Mouse (Mus musculus): Measurements from ENCODE around the gene Gm11639.
"Not testable (repeated sequence)": the region's sequence is repeated elsewhere in the genome, so short reads cannot be mapped to it uniquely, and the experiment has no call there.

DNA sequence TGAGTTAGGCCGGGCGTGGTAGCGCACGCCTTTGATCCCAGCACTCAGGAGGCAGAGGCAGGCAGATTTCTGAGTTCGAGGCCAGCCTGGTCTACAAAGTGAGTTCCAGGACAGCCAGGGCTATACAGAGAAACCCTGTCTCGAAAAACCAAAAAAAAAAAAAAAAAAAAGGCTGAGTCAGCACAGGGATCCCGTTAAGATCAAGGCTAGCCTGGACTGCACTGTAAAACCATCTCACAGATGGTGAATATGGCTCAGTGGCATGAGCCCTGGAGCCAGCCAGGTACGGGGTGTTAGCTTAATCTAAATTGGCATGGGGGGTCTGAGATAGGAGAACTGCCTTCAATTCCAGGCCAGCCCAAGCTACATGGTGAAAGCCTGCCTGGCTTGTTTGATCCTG, 455.0 kb downstream of the Gm11639 start:
- TF ChIP-seq CTCF, POLR2A (IDR thresholded peaks at IDR 0.05; ENCODE audit: extremely low read depth, insufficient read depth, low read length): not testable (repeated sequence)

All from cortical plate, adult 2 months (tissue).